Mouse (Mus musculus): ENCODE measurements around the gene Kcnmb4. TPM values are rescaled to one million over a fixed set of nuclear protein-coding genes. Genes with fewer than 3 reads are reported as not detected.
A peak's percentile ranks its signal among the peaks of the same experiment; 100 is the strongest.

Gene Kcnmb4
- 1 to 10 TPM; 1.2 to 1.3 TPM for total RNA-seq (2021)
- long read RNA-seq, experiment 1, partial matches to known transcripts: 0 of 2 reads
- long read RNA-seq, experiment 1, other reads (novel, unspliced or antisense): 0 of 2 reads
- long read RNA-seq, experiment 2: 0 reads

GRCm38 (mm10) chr10:116473759-116474549 is at the start of gene Kcnmb4:
Gene Kcnmb4 (minus strand): TSS chr10:116473878.
- DNase-seq: peak; percentile 20
- intact Hi-C loops (cut with DNase I; ENCODE audit: low total_unique reads): no loop called here

- DNase-seq: no peak
- intact Hi-C loops (cut with DNase I; ENCODE audit: low total_unique reads): no loop called here
Measured at GRCm38 (mm10) chr10:116519588-116519987, 45.9 kb upstream of the Kcnmb4 start.

- intact Hi-C loops (cut with DNase I; ENCODE audit: low total_unique reads): no loop called here
- no peak for DNase-seq
Measured at GRCm38 (mm10) chr10:116515590-116515989, 41.9 kb upstream of the Kcnmb4 start.

DNA sequence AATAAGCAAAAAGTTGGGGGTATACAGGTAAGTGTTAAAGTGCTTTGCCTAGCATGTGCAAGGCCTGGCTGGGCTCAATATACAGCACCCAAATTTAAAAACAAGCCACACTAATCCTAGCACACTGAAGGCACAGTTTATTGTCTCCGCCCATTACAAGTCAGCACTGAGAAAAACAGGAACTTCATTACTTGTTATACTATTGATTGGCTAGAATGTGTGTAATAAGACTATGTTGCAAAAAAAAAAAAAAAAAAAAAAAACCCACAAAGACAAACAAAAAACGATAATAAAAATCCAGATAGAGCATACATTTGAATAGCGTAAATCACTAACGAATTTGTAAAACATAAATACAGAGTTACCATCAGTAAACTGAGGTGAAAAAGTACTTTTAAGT is 41.5 kb upstream of the Kcnmb4 start:
- no peak for DNase-seq
- intact Hi-C loops (cut with DNase I; ENCODE audit: low total_unique reads): no loop called here

DNA sequence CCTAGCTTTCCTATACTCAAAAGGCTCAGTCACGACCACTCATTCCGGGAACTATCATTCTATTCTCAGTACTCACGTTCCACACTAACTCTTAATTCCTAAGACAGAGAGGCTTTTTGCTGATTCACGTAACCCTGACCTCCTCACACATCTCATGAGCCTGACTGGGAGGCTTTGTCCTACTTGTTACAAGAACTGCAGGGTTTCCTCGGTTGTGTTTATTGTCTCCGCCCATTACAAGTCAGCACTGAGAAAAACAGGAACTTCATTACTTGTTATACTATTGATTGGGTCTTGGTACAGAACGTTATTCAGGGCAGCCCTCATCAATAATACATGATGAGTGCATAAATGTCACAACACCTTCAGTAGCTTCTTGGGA is 39.6 kb upstream of the Kcnmb4 start:
- intact Hi-C loops (cut with DNase I; ENCODE audit: low total_unique reads): no loop called here
- DNase-seq: no peak

- intact Hi-C loops (cut with DNase I; ENCODE audit: low total_unique reads): no loop called here
Measured at GRCm38 (mm10) chr10:116512521-116513253, 39.0 kb upstream of the Kcnmb4 start.

DNA sequence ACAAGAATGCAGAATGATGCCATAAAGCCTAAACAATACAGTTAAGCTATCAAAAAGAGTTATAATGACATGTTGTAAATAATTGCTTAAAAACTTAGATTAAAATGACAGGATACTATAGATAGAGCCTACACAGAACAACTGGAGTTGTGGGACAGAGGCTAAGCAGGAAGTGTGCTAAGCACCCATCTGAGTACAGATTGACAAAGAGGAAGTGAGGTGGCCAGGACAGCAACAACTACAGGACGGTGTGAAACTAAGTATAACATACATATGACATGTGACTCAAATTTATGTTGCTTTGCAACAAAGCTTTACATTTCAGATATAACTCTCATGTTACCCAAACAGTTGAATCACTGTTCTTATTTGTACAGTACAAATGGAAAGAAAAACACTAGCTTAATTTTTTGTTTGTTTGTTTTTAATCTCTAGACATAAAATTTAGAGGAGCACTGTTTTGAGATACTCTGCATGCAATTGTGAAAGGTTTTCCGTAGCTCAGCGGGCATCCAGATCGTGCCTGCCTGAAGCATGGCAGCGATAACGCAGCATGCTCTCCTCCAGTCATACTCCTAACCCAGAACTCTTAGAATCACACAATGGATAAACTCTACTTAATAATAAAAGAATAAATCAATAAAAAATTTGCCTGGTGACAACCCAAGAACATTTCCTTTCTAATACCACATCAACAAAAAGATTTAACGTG is 31.8 kb upstream of the Kcnmb4 start:
- no peak for DNase-seq
- intact Hi-C loops (cut with DNase I; ENCODE audit: low total_unique reads): no loop called here

More at GRCm38 (mm10) chr10:116512521-116513253, 39.0 kb upstream of the Kcnmb4 start:
- no peak for DNase-seq

GRCm38 (mm10) chr10:116492768-116493167 is 19.1 kb upstream of the Kcnmb4 start:
- intact Hi-C loops (cut with DNase I; ENCODE audit: low total_unique reads): no loop called here
- no peak for DNase-seq

DNA sequence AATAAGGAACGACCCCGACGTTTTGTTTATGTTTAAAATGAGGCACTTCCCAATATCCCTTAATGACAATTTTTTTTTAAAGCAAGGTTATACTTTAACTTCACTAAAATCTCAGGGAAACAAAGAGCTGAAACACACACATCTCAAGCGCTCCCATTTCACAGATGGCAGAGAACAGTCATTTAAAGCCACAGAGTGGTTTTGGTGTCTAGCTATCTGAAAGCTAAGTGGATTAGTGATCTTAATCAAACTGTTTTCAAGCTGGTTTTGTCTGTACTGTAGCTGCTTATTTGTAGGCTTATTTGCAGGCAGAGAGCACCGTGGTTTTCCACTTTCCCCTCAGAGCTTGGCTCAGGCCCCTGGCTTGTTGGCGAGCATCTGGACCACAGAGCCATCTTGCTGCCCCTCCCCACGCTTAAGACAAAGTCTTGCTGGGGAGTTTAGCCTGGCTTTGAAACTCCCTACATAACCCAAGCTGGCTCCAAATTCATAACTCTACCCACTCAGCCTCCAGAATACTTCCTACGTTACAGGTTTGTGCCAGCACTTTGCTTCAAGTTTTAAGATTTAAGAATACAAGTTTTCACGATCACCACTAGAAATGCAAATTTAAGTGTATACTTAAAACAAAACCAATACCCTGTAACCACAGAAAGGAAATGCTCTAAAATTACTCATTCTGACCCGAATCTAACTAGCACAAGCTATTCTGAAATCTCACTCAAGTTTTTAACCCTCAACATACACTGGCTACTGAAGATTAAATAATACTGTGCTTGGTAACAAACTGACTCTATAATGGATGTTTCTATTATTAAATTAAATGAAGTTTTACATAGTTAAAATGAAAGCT is 13.4 kb upstream of the Kcnmb4 start:
- intact Hi-C loops (cut with DNase I; ENCODE audit: low total_unique reads): no loop called here
- DNase-seq: no peak

DNA sequence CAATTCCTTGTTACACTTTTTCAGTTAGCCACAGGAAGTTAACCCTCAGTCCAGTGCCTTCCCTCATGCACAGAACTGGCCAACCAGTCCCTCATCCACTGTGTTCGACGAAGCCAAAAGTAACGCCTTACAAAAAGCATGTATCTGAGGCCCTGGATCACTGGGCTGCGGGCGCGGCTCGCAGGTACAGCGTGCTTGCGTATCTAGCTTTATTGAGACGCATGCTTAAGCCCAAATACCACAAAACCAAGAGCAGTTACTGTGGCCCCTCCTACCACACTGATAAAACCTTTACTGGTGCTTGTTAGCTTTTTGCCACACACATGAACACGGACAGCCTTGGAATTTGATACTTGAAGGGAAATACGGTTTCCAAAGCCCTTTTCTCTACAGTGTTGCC is 8.2 kb upstream of the Kcnmb4 start:
- no peak for DNase-seq
- intact Hi-C loops (cut with DNase I; ENCODE audit: low total_unique reads): no loop called here

DNA sequence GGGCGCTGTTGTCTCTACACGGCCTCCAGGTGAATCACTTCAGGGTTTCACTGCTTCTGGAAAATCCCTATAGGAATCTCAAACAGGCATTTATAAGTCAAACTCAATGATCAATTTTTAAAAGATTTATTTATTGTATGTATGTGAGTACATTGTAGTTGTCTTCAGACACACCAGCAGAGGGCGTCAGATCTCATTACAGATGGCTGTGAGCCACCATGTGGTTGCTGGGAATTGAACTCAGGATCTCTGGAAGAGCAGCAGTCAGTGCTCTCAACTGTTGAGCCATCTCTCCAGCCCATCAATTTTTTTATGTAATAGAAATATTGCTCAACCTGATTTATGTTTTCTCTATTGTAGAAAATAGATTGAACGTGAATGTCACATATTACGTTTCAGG is 7.3 kb upstream of the Kcnmb4 start:
- intact Hi-C loops (cut with DNase I; ENCODE audit: low total_unique reads): no loop called here
- DNase-seq: no peak

GRCm38 (mm10) chr10:116476559-116476958 is 2.9 kb upstream of the Kcnmb4 start:
- DNase-seq: no peak
- intact Hi-C loops (cut with DNase I; ENCODE audit: low total_unique reads): no loop called here

DNA sequence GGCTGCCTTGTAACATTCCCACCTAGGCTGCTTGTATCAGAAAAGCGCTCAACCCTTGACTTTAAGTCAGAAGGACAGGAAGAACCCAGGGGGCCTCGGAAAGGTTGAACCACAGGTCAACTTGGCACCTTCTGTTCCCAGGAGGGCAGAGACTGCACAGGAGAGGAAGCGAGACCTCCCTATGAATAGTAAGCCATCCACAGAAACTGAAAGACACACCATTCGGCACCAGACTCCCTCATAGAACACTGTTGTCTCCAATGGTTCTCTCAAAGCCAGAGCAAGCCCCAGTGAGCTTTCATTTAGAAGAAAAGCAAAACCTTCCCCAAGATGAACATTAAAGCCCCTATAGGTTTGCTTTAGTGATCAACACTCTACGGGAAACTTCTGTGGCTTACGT is 2.0 kb upstream of the Kcnmb4 start:
- intact Hi-C loops (cut with DNase I; ENCODE audit: low total_unique reads): no loop called here
- DNase-seq: no peak

- DNase-seq: peak; percentile 11
- intact Hi-C loops (cut with DNase I; ENCODE audit: low total_unique reads): no loop called here
Measured at GRCm38 (mm10) chr10:116473071-116473758, 463 bp downstream of the Kcnmb4 start.

GRCm38 (mm10) chr10:116472579-116472978 is 1.1 kb downstream of the Kcnmb4 start:
- no peak for DNase-seq
- intact Hi-C loops (cut with DNase I; ENCODE audit: low total_unique reads): no loop called here

- no peak for DNase-seq
- intact Hi-C loops (cut with DNase I; ENCODE audit: low total_unique reads): no loop called here
Measured at GRCm38 (mm10) chr10:116470306-116470925, 3.3 kb downstream of the Kcnmb4 start.

DNA sequence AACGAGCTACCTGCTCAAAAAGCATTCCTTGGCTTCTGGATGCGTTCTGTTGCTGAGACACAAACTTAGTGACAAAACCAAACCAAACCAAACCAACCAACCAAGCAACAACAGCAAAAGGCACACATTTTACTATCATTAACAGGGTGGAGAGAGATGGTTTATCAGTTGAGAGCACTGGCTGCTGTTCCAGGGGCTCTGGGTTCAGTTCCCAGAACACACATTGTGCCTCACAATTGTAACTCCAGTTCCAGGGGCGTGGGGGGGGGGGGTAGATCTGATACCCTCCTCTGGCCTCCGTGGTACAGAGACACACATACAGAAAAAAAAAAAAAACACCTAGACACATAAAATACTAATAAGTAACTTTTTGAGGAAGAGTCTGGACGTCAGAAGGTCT is 5.6 kb downstream of the Kcnmb4 start:
- intact Hi-C loops (cut with DNase I; ENCODE audit: low total_unique reads): no loop called here
- DNase-seq: no peak

DNA sequence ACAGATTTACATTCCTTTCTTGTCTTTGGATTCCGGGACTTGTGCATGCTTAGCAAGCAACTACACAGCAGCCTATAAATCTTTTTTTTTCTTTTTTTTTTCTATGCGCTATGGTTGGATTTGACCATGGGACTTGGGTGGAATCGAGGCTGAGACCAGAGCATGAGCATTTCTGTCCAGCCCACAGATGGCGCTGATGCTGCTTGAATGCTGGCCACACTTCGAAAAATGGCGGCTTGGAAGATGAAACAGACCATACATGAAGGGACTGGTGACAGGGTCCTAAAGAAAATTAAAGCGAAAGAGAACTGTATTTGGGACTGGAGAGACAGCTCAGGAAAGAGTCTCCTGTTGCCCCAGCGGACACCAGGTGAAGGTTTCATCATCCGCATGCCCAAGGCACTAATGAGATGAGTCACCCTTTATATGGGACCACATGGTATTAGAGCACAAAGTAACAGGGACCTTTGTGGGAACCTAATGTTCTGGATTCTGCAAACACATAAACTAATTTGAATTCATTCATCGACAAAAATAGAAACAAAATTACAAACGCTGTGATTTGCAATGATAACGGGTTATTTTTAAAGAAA is 9.8 kb downstream of the Kcnmb4 start:
- intact Hi-C loops (cut with DNase I; ENCODE audit: low total_unique reads): no loop called here
- DNase-seq: no peak
